ENCODE assay signal across 23 mouse cellular contexts in genomic region chr13:6085891-6086290, GRCm38 (mm10).
DNase-seq lines count a peak whose midpoint lies in the region; ATAC-seq lines count a peak whose summit lies in the region.
"Had no signal": no experiment of that assay in that cellular context is flagged by ENCODE, and none has a peak within 500 bp of the region (broad histone marks: within the 10 kb centered on the region; RNA-seq: fewer than 3 reads in every experiment).

No protein-coding gene starts in this region.

- H3K9me3 ChIP-seq in heart, embryonic 12.5 days (replicated peaks), result no peaks in the 10 kb centered on the region
- H3K9me3 ChIP-seq in hindbrain, embryonic 16.5 days (ENCODE audit: control insufficient read depth, low read length), result no peaks in the 10 kb centered on the region
- H3K9me3 ChIP-seq: embryonic facial prominence, embryonic 10.5 days; forebrain, embryonic 13.5 days; G1E; hindbrain, embryonic 12.5 days had no signal

- DNase-seq in embryo, embryonic 10.5 days (ENCODE audit: low spot score), result peak; percentile 7
- no peak for DNase-seq in embryo, embryonic 11 days
- peak; percentile 40 for DNase-seq in Muller cell, postnatal 12 days (ENCODE audit: inconsistent ontology term)
- DNase-seq in adrenal gland, postnatal 10 days, result peak; percentile 22
- DNase-seq in mesoderm, embryonic 11.5 days (ENCODE audit: low read depth, low spot score), result peak; percentile 7
- DNase-seq: B cell, adult 2 months; cerebellum, adult 11-12 months; cerebellum, adult 9-11 months; forebrain, postnatal 0 days; gastrocnemius, postnatal 14 days; heart, adult 2 months; kidney, adult 11 months; kidney, adult 9 months had no signal

- ATAC-seq in heart, embryonic 12.5 days (ENCODE audit: insufficient number of reproducible peaks, low FRiP score), result no peak
- no peak for ATAC-seq in hindbrain, embryonic 16.5 days
- ATAC-seq: activated CD4-positive, CD25-positive, alpha-beta regulatory T cell, adult 4 months; CD4-positive, CD25-positive, alpha-beta regulatory T cell, adult 4 months; forebrain, embryonic 13.5 days; forebrain, postnatal 0 days; hindbrain, postnatal 0 days had no signal

- H3K36me3 ChIP-seq in heart, embryonic 12.5 days, result no peaks in the 10 kb centered on the region
- no peaks in the 10 kb centered on the region for H3K36me3 ChIP-seq in hindbrain, embryonic 16.5 days (ENCODE audit: control insufficient read depth, insufficient read depth, low read length)
- H3K36me3 ChIP-seq: embryonic facial prominence, embryonic 10.5 days; G1E; hindbrain, embryonic 12.5 days had no signal

- 70% methylated on average over 2 of the region's 2 CpGs for WGBS in heart, embryonic 12.5 days
- WGBS in hindbrain, embryonic 16.5 days, result 72% methylated on average over 2 of the region's 2 CpGs

- no peak overlapping the region for H3K27ac ChIP-seq in heart, embryonic 12.5 days (ENCODE audit: poor library complexity, severe bottlenecking)
- H3K27ac ChIP-seq in hindbrain, embryonic 16.5 days (ENCODE audit: low read depth, low read length), result no peak overlapping the region
- H3K27ac ChIP-seq: embryonic facial prominence, embryonic 10.5 days; forebrain, embryonic 13.5 days; heart, adult 2 months; hindbrain, embryonic 12.5 days; hindbrain, postnatal 0 days had no signal

- no peak overlapping the region for H3K4me3 ChIP-seq in heart, embryonic 12.5 days
- H3K4me3 ChIP-seq in hindbrain, embryonic 16.5 days (ENCODE audit: low read length), result no peak overlapping the region
- H3K4me3 ChIP-seq: embryonic facial prominence, embryonic 10.5 days; forebrain, embryonic 13.5 days; heart, adult 2 months; hindbrain, embryonic 12.5 days had no signal

- no peaks in the 10 kb centered on the region for H3K27me3 ChIP-seq in heart, embryonic 12.5 days (replicated peaks)
- no peaks in the 10 kb centered on the region for H3K27me3 ChIP-seq in hindbrain, embryonic 16.5 days (replicated peaks; ENCODE audit: control insufficient read depth, insufficient read depth, low read length)
- H3K27me3 ChIP-seq: forebrain, embryonic 13.5 days; hindbrain, embryonic 12.5 days had no signal

- H3K4me2 ChIP-seq in heart, embryonic 12.5 days, result no peak overlapping the region
- H3K4me2 ChIP-seq in hindbrain, embryonic 16.5 days (ENCODE audit: low read length), result no peak overlapping the region
- H3K4me2 ChIP-seq: forebrain, embryonic 13.5 days; heart, embryonic 11.5 days; hindbrain, embryonic 12.5 days had no signal

- H3K4me1 ChIP-seq in heart, embryonic 12.5 days (replicated peaks), result no peaks in the 10 kb centered on the region
- no peaks in the 10 kb centered on the region for H3K4me1 ChIP-seq in hindbrain, embryonic 16.5 days (ENCODE audit: control insufficient read depth, insufficient read depth, low read depth, low read length)
- H3K4me1 ChIP-seq: embryonic facial prominence, embryonic 10.5 days; forebrain, embryonic 13.5 days; hindbrain, embryonic 12.5 days had no signal

- no peak overlapping the region for H3K9ac ChIP-seq in heart, embryonic 12.5 days
- no peak overlapping the region for H3K9ac ChIP-seq in hindbrain, embryonic 16.5 days (ENCODE audit: low read depth, low read length)
- H3K9ac ChIP-seq: forebrain, embryonic 13.5 days; forebrain, postnatal 0 days; hindbrain, embryonic 12.5 days had no signal
